Mouse (Mus musculus) forebrain, embryonic 10.5 days (tissue): Measurements from ENCODE around the gene Fcgr1. TPM values are rescaled to one million over a fixed set of nuclear protein-coding genes. Genes with fewer than 3 reads are reported as not detected.

ENCODE experiments used
- DNase-seq: peaks from one replicate; pipeline ENCODE4 v3.0.0-alpha.2; 2017; ENCODE audit warnings: low spot score; ENCODE audit errors: extremely low spot score
- H3K27ac ChIP-seq: fragments of 300-500 bp; sonication (generic); 2 replicates; pipeline ENCODE4 v1.5.1; 2016; ENCODE audit warnings: mild to moderate bottlenecking
- H3K27me3 ChIP-seq: fragments of 300-500 bp; sonication (generic); 2 replicates; pipeline ENCODE4 v1.6.1; 2016; ENCODE audit warnings: mild to moderate bottlenecking; ENCODE audit not compliant: poor library complexity, severe bottlenecking
- H3K36me3 ChIP-seq: fragments of 300-500 bp; sonication (generic); replicated peaks from 2 replicates; pipeline ENCODE4 v1.6.1; 2016; ENCODE audit warnings: mild to moderate bottlenecking, moderate library complexity
- H3K4me1 ChIP-seq: fragments of 300-500 bp; sonication (generic); 2 replicates; pipeline ENCODE4 v1.6.1; 2016
- H3K4me3 ChIP-seq: fragments of 300-500 bp; sonication (generic); 2 replicates; pipeline ENCODE4 v1.5.1; 2016; ENCODE audit warnings: mild to moderate bottlenecking, moderate library complexity
- H3K9me3 ChIP-seq: fragments of 300-500 bp; sonication (generic); 2 replicates; pipeline ENCODE4 v1.6.1; 2016; ENCODE audit warnings: mild to moderate bottlenecking, moderate library complexity
- WGBS: fragments of 180-500 bp; shearing (Covaris S2); methylation state at CpG from one replicate; pipeline ENCODE4 v1.1.7; 2016; 5-methylcytosine and 5-hydroxymethylcytosine counted together
- polyA plus RNA-seq: library from polyadenylated mRNA; unstranded; fragments of >200 nt; fragmentation: Nextera tagmentation; extraction: Ambion mirVana; gene quantifications from 2 replicates; pipeline ENCODE4 v1.2.1, GENCODE M21; 2016

Gene Fcgr1
- polyA plus RNA-seq, 1 experiment from 2014 or later = 1.3 TPM

DNA sequence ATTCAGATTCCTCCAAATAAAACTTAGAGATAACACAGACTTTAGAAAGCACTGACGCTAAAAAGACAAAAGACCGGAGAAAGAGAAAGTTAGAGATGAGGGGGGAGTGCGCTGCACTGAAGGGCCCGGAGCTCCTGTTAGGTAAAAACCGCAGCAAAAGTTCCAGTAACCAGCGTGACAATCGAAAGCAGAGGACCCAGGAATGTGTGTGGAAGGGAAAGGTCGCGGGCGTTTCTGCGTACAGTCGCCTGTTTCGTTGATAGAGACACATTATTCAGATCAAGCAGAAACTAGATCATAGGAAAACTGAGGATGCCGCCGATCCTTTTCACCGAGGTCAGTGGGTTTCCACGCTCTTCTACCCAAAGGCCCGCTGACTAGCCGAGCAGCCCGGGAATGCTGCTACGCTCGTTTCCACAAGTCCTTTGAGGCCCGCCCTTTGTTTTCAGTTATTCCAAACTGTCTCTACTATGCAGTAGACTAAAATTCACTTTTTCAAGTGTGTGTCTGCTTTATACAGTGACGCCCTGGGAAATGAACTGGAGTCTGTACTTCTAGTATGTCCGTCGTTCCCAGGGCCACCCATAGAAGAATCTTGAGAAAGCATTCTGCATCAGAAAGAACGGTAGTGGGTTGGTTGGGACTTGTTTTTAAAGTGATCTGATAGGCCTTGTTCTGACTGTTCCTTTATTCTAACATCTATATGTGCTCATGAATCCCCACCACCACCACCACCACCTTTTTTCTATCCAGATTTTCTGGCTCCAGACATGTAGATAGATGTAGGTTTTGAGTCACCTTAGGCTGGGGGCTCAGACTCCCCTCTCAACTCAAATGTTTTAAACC, 30.0 kb downstream of the Fcgr1 start:
- Histone ChIP-seq H3K4me3 (peak overlapping the region; percentile 63), H3K36me3 (no peaks in the 10 kb centered on the region), H3K27me3 (no peaks in the 10 kb centered on the region), H3K9me3 (no peaks in the 10 kb centered on the region), H3K27ac (peak overlapping the region; percentile 93), H3K4me1 (peaks cover 57% of the 10 kb centered on the region)
- 12% methylated on average over 27 of the region's 27 CpGs for WGBS
- DNase-seq = peak; percentile 64

DNA sequence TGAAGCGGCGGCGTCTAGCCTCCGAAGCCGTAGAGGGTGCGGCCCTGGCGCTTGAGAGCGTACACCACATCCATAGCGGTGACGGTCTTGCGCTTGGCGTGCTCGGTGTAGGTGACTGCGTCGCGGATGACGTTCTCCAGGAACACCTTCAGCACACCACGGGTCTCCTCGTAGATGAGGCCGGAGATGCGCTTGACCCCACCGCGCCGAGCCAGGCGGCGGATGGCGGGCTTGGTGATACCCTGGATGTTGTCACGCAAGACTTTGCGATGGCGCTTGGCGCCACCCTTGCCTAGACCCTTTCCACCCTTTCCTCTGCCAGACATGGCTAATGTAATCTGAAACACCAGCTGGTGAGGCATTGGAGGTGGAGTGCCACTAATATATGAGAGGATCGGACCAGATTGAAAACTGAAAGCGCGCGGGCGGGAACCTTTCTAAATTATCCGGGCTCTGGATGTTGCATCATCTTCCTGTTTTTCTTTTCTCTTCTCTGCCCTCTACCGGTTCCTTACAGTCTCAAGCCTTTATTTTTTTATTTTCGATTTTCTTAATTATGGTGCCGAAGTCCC, 30.7 kb downstream of the Fcgr1 start, which contains the start of gene Hist2h4:
Gene Hist2h4 (minus strand): TSS at position 333 of the 572 bp plus-strand sequence.
- under 1% methylated on average over 40 of the region's 40 CpGs for WGBS
- H3K27ac ChIP-seq = peak within 1 kb of the TSS; percentile 93
- peak within 1 kb of the TSS; percentile 63 for H3K4me3 ChIP-seq
- no peaks in the 10 kb centered on the region for H3K27me3 ChIP-seq
- H3K4me1 ChIP-seq = peaks cover 54% of the 10 kb centered on the region
- H3K36me3 ChIP-seq = no peaks in the 10 kb centered on the region
- H3K9me3 ChIP-seq = no peaks in the 10 kb centered on the region
- DNase-seq = peak; percentile 95

DNA sequence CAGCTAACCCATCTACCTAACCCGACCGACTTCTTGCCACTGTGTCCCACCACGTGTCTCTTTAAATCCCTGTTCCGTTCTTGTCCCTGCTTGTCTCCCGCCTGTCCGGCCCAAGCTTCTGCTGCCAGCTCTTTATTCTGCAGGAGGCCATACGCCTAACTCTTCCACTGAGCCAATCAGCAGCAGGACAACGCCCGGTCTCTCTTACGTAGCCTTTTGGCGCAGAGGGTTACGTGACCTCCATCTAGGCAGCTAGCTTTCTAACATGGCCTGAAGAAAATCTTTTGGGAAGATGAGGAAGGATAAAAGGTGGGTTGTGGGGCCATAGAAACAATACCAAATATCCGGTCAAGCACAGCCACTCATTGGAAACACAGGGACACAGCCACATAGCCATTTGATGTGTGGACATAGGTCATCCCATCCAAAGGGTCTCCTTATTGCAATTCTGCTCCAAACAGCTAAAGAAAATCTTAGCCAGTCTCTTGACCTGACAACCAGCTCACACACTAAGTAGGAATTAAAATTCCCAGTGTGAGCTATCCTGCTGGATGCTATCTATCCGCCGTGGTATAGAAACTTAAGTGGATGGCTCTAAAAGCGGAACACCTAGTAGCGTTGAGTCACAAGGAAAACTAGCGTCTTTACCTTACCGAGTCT, 31.4 kb downstream of the Fcgr1 start:
- Histone ChIP-seq H3K27ac (peak overlapping the region; percentile 93), H3K36me3 (no peaks in the 10 kb centered on the region), H3K4me3 (peak overlapping the region; percentile 63), H3K27me3 (no peaks in the 10 kb centered on the region), H3K9me3 (no peaks in the 10 kb centered on the region), H3K4me1 (peaks cover 47% of the 10 kb centered on the region)
- under 1% methylated on average over 19 of the region's 19 CpGs for WGBS
- DNase-seq = peak; percentile 86

DNA sequence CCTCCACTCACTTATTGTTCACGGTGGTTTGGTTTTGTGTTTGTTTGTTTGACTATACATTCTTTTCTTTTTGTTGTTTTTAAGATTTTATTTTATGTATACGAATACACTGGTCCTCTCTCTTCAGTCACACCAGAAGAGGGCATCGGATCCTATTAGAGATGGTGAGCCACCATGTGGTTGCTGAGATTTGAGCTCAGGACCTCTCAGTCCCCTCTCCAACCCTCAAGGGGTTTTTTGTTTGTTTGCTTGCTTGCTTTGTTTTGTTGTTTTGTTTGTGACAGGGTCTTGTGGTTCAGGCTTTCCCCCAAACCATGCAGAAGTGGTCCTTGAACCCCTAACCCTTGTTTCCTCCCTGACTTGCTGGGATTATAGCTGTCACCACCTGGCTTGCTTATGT, 32.1 kb downstream of the Fcgr1 start:
- Histone ChIP-seq H3K4me1 (peaks cover 39% of the 10 kb centered on the region), H3K27me3 (no peaks in the 10 kb centered on the region), H3K9me3 (no peaks in the 10 kb centered on the region), H3K27ac (peak overlapping the region; percentile 93), H3K36me3 (no peaks in the 10 kb centered on the region), H3K4me3 (peak overlapping the region; percentile 63)
- no peak for DNase-seq
- WGBS = 65% methylated on average over 3 of the region's 3 CpGs

DNA sequence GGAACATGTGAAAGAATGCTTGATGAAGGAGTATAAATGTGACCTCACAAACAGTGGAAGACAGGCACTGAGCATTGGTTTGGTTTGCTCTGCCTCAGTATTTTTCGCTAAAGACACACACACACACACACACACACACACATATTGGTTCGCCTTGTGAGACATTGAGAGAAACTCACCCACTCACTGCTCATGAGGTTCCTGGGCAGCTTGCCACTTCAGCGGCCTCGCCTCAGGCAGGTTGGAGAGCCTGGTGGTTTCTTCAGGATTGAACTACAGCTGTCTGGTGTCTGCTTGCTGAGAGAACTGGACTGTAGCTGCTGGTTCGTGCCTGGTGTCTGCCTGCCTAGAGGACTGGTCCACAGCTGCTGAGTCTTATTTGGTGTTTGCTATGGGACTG, 33.5 kb downstream of the Fcgr1 start:
- WGBS = 89% methylated on average over 5 of the region's 5 CpGs
- Histone ChIP-seq H3K27ac (peak overlapping the region; percentile 35; the same call in 1 of the 2 replicates), H3K4me3 (no peak overlapping the region), H3K4me1 (peaks cover 41% of the 10 kb centered on the region), H3K27me3 (no peaks in the 10 kb centered on the region), H3K36me3 (no peaks in the 10 kb centered on the region), H3K9me3 (no peaks in the 10 kb centered on the region)
- no peak for DNase-seq

DNA sequence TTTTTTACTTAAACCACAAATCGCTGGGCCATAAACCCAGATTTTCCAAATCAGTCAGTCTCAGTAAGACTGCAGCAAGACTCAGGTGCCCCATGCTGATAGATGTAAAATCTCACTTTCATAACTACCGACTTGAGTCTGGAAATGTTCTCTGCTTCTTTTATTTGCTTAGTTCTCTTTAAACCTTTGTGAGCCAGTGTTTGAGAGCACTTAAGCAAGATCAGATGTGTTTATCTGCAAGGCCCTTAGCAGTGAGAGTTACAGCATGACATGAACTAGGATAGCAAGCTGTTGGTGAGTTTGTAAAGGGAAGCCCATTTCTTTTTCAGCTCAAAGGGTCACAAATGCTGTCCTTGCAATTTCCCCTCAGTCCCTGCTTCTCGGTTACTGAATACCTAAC, 36.6 kb downstream of the Fcgr1 start:
- no peaks in the 10 kb centered on the region for H3K36me3 ChIP-seq
- no peak overlapping the region for H3K27ac ChIP-seq
- H3K4me3 ChIP-seq = no peak overlapping the region
- 81% methylated on average over 3 of the region's 3 CpGs for WGBS
- DNase-seq = no peak
- peaks cover 22% of the 10 kb centered on the region for H3K4me1 ChIP-seq
- no peaks in the 10 kb centered on the region for H3K9me3 ChIP-seq
- H3K27me3 ChIP-seq = no peaks in the 10 kb centered on the region

DNA sequence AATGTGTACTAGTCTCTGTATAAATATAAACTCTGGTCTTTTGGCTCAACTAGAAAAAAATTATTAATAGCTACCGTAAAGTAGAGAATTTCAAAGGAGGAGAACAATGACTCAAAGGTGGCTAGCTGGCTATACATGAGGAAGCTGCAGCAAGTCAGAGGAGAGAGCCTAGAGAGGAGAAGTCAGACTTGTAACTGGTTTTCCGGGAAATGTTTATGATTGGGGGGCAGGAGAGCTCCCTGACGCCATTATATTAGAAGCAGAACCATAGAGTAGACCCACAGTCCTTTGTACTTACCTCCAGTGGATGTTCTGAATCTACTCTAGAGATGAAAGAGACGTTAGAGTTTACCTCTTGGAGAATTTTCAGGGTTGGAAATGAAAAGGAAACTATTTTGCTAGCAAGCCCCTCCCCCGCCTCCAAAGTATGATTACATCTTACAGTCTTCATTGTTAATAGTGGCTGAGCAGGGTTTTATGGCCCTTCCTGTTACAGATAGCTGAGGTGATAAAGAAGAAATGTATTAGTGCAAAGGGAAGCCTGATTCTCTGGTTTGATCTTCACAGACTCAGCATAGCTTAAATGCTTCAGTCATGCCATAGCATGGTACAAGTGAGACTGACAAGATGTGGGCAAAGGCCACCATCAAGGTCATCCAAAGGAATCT, 37.7 kb downstream of the Fcgr1 start:
- peak overlapping the region; percentile 3; the same call in 1 of the 2 replicates for H3K27ac ChIP-seq
- H3K4me3 ChIP-seq = no peak overlapping the region
- H3K27me3 ChIP-seq = no peaks in the 10 kb centered on the region
- DNase-seq = no peak
- H3K4me1 ChIP-seq = peaks cover 11% of the 10 kb centered on the region
- H3K36me3 ChIP-seq = no peaks in the 10 kb centered on the region
- 84% methylated on average over 5 of the region's 5 CpGs for WGBS
- no peaks in the 10 kb centered on the region for H3K9me3 ChIP-seq

DNA sequence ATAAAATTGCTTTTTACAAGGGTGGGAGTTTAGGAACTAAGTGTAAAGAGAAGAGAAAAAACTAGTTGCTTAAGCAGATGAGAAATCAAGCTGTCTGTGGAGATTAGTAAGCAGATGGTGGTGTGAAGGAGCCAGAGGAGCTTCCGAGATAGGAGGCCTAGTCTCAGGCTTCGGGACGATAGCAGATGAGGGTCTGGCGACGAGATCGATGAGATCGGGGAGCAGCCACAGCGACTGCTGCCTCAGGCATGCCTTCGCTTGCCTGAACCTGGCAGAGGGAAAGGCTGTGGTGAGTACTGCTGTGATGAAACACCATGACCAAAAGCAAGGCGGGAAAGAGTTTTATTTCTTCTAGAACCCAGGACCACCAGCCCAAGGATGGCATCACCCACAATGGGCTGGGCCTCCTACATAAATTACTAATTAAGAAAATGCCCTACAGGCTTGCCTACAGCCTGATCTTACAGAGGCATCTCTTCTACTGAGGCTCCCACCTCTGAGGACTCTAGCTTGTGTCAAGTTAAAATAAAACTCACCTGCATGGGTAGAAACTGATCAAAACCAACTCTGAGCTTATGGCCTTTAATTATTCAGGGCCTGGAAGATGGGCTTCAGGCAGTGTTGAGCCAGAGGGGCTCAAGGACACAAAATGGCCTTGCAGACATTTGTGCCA, 39.0 kb downstream of the Fcgr1 start:
- H3K4me1 ChIP-seq = peaks cover 22% of the 10 kb centered on the region
- WGBS = 54% methylated on average over 10 of the region's 10 CpGs
- H3K36me3 ChIP-seq = no peaks in the 10 kb centered on the region
- H3K27me3 ChIP-seq = no peaks in the 10 kb centered on the region
- H3K9me3 ChIP-seq = no peaks in the 10 kb centered on the region
- DNase-seq = no peak
- H3K27ac ChIP-seq = peak overlapping the region; percentile 54
- no peak overlapping the region for H3K4me3 ChIP-seq

DNA sequence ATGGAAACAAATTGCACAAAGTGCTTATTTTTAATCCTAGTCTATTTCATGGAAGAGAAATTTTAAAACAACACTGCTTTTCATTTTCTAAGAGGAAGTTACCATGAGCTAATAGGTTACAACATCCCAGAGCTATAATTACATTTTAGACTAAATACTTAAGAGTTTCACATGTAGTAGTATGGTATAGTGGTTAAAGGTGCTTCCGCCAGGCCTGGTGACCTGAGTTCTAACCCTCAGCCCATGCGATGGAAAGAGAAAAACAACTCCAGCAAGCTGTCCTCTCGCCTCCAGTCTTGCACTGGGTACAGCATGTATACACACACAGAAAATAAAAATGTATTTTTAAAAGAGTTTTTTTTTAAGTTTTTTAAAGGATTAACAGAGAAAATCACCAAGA, 42.0 kb downstream of the Fcgr1 start:
- 91% methylated on average over 3 of the region's 3 CpGs for WGBS
- H3K4me3 ChIP-seq = no peak overlapping the region
- no peaks in the 10 kb centered on the region for H3K9me3 ChIP-seq
- H3K4me1 ChIP-seq = peaks cover 47% of the 10 kb centered on the region
- no peak overlapping the region for H3K27ac ChIP-seq
- H3K36me3 ChIP-seq = no peaks in the 10 kb centered on the region
- no peak for DNase-seq
- H3K27me3 ChIP-seq = no peaks in the 10 kb centered on the region

DNA sequence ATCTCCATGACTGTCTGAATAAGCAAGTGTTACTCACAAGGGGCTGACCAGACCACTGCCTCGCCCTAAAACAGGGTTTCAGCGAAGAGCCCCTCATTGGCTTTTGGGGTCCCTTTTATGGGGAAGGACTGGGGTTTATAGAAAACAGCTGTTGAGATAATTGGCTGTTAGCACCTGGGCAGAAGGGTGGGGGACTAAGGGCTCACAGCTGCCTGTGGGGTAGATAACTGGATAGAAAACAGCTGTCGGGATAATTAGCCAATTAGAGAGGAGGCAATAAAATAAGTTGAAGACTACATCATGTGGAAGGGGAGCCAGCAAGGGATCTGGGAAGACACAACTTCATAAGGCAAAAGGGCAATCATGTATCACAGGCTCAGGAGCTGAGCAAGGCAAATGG, 42.9 kb downstream of the Fcgr1 start:
- peaks cover 47% of the 10 kb centered on the region for H3K4me1 ChIP-seq

DNA sequence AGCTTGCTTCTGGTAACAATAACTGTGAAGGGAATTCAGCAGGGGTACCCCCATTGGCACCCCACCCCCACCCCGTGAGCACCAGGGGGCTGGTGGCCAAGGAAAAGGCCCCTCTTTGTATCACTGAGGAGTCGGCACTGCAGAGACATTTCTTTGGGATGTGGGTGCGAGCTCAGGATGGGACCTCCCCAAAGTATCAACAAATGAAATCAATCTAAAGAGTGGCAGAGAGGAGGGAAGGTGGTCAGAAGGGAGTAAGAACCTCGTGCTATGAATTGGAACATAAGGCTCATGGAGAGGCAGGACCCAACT, 44.8 kb downstream of the Fcgr1 start:
- WGBS = 59% methylated on average over 4 of the region's 4 CpGs
- no peak for DNase-seq
- peak overlapping the region; percentile 91 for H3K27ac ChIP-seq
- H3K4me3 ChIP-seq = peak overlapping the region; percentile 57
- peaks cover 48% of the 10 kb centered on the region for H3K4me1 ChIP-seq
- no peaks in the 10 kb centered on the region for H3K27me3 ChIP-seq
- no peaks in the 10 kb centered on the region for H3K9me3 ChIP-seq
- no peaks in the 10 kb centered on the region for H3K36me3 ChIP-seq

More for the DNA sequence above, 42.9 kb downstream of the Fcgr1 start:
- DNase-seq = no peak
- Histone ChIP-seq H3K27ac (peak overlapping the region; percentile 71), H3K27me3 (no peaks in the 10 kb centered on the region), H3K9me3 (no peaks in the 10 kb centered on the region), H3K4me3 (no peak overlapping the region), H3K36me3 (no peaks in the 10 kb centered on the region)
- WGBS = 73% methylated on average over 3 of the region's 3 CpGs
